23 mouse cellular contexts compared by ENCODE assay signal in genomic region chr8:66270116-66270515, GRCm38 (mm10).
DNase-seq lines count a peak whose midpoint lies in the region; ATAC-seq and TF ChIP-seq lines count a peak whose summit lies in the region.
"Had no signal": no experiment of that assay in that cellular context is flagged by ENCODE, and none has a peak within 500 bp of the region (broad histone marks: within the 10 kb centered on the region; RNA-seq: fewer than 3 reads in every experiment).

No protein-coding gene starts in this region.

- DNase-seq in hindbrain, postnatal 0 days (ENCODE audit: low spot score), result peak; percentile 44
- peak; percentile 16 for DNase-seq in midbrain, embryonic 14.5 days
- peak; percentile 12 for DNase-seq in ES-CJ7 (ENCODE audit: low read depth, low spot score)
- DNase-seq in brain, embryonic 14.5 days (ENCODE audit: low read depth), result peak; percentile 24
- no peak for DNase-seq in thymus, adult 2 months
- DNase-seq: adrenal gland, postnatal 10 days; heart, postnatal 4 days; kidney, postnatal 36 days; liver, embryonic 13.5 days; lung, adult 2 months; lung, postnatal 14 days; retina, postnatal 1 day; thymus, postnatal 36 days had no signal

- H3K27ac ChIP-seq in hindbrain, postnatal 0 days, result no peak overlapping the region
- H3K27ac ChIP-seq in hindbrain, embryonic 13.5 days, result no peak overlapping the region
- H3K27ac ChIP-seq in midbrain, embryonic 14.5 days (replicated peaks; ENCODE audit: low read depth, low read length), result no peak overlapping the region
- no peak overlapping the region for H3K27ac ChIP-seq in midbrain, embryonic 15.5 days
- no peak overlapping the region for H3K27ac ChIP-seq in thymus, adult 2 months (ENCODE audit: control insufficient read depth, insufficient read depth, low read length)
- H3K27ac ChIP-seq: heart, embryonic 10.5 days; hindbrain, embryonic 15.5 days; intestine, embryonic 15.5 days; liver, embryonic 13.5 days; midbrain, embryonic 12.5 days; neural tube, embryonic 13.5 days had no signal

- no peak for TF ChIP-seq POLR2A in brain, embryonic 14.5 days (IDR thresholded peaks at IDR 0.05; ENCODE audit: borderline replicate concordance, extremely low read depth, insufficient read depth, insufficient read length, poor library complexity, severe bottlenecking)
- no peak for TF ChIP-seq POLR2A in thymus, adult 2 months (IDR thresholded peaks at IDR 0.05; ENCODE audit: control insufficient read depth, extremely low read depth, insufficient read depth, low read length, poor library complexity)

- no peaks in the 10 kb centered on the region for H3K36me3 ChIP-seq in hindbrain, postnatal 0 days (ENCODE audit: insufficient read depth, low read length)
- no peaks in the 10 kb centered on the region for H3K36me3 ChIP-seq in hindbrain, embryonic 13.5 days
- no peaks in the 10 kb centered on the region for H3K36me3 ChIP-seq in midbrain, embryonic 14.5 days (ENCODE audit: control insufficient read depth, insufficient read depth, low read length)
- no peaks in the 10 kb centered on the region for H3K36me3 ChIP-seq in midbrain, embryonic 15.5 days (replicated peaks)
- H3K36me3 ChIP-seq in thymus, adult 2 months (ENCODE audit: control insufficient read depth, insufficient read depth, low read length), result no peaks in the 10 kb centered on the region
- H3K36me3 ChIP-seq: heart, embryonic 10.5 days; hindbrain, embryonic 15.5 days; intestine, embryonic 15.5 days; liver, embryonic 13.5 days; midbrain, embryonic 12.5 days; neural tube, embryonic 13.5 days had no signal

- H3K4me1 ChIP-seq in hindbrain, postnatal 0 days (ENCODE audit: insufficient read depth, low read length), result no peaks in the 10 kb centered on the region
- H3K4me1 ChIP-seq in hindbrain, embryonic 13.5 days (replicated peaks), result no peaks in the 10 kb centered on the region
- no peaks in the 10 kb centered on the region for H3K4me1 ChIP-seq in midbrain, embryonic 14.5 days (ENCODE audit: control insufficient read depth, insufficient read depth, low read length)
- no peaks in the 10 kb centered on the region for H3K4me1 ChIP-seq in midbrain, embryonic 15.5 days
- no peaks in the 10 kb centered on the region for H3K4me1 ChIP-seq in thymus, adult 2 months (replicated peaks; ENCODE audit: control insufficient read depth, insufficient read depth, low read length)
- H3K4me1 ChIP-seq: heart, embryonic 10.5 days; hindbrain, embryonic 15.5 days; intestine, embryonic 15.5 days; liver, embryonic 13.5 days; midbrain, embryonic 12.5 days; neural tube, embryonic 13.5 days had no signal

- TF ChIP-seq CTCF in hindbrain, postnatal 0 days (IDR thresholded peaks at IDR 0.05; ENCODE audit: low read depth), result peak; percentile 39; the same call in 1 of the 2 replicates
- TF ChIP-seq CTCF in brain, embryonic 14.5 days (IDR thresholded peaks at IDR 0.05; ENCODE audit: borderline replicate concordance, extremely low read depth, insufficient read depth, insufficient read length), result no peak
- no peak for TF ChIP-seq CTCF in thymus, adult 2 months (IDR thresholded peaks at IDR 0.05; ENCODE audit: borderline replicate concordance, control insufficient read depth, extremely low read depth, insufficient read depth, low read length, poor library complexity)

- WGBS in hindbrain, postnatal 0 days, result 73% methylated on average over 2 of the region's 2 CpGs
- 88% methylated on average over 2 of the region's 2 CpGs for WGBS in hindbrain, embryonic 13.5 days
- WGBS in midbrain, embryonic 14.5 days, result 88% methylated on average over 2 of the region's 2 CpGs
- WGBS in midbrain, embryonic 15.5 days, result 88% methylated on average over 2 of the region's 2 CpGs
- 92% methylated on average over 2 of the region's 2 CpGs for WGBS in thymus, adult 2 months

- H3K4me2 ChIP-seq in hindbrain, postnatal 0 days (ENCODE audit: low read depth, low read length), result no peak overlapping the region
- H3K4me2 ChIP-seq in hindbrain, embryonic 13.5 days, result no peak overlapping the region
- H3K4me2 ChIP-seq in midbrain, embryonic 14.5 days (ENCODE audit: low read length), result no peak overlapping the region
- no peak overlapping the region for H3K4me2 ChIP-seq in midbrain, embryonic 15.5 days
- H3K4me2 ChIP-seq: hindbrain, embryonic 15.5 days; intestine, embryonic 15.5 days; liver, embryonic 13.5 days; midbrain, embryonic 12.5 days; neural tube, embryonic 13.5 days had no signal

- H3K9me3 ChIP-seq in hindbrain, postnatal 0 days (ENCODE audit: low read length), result no peaks in the 10 kb centered on the region
- no peaks in the 10 kb centered on the region for H3K9me3 ChIP-seq in hindbrain, embryonic 13.5 days
- no peaks in the 10 kb centered on the region for H3K9me3 ChIP-seq in midbrain, embryonic 14.5 days (ENCODE audit: control insufficient read depth, low read length)
- no peaks in the 10 kb centered on the region for H3K9me3 ChIP-seq in midbrain, embryonic 15.5 days
- H3K9me3 ChIP-seq: heart, embryonic 10.5 days; hindbrain, embryonic 15.5 days; intestine, embryonic 15.5 days; liver, embryonic 13.5 days; midbrain, embryonic 12.5 days; neural tube, embryonic 13.5 days had no signal

- H3K4me3 ChIP-seq in hindbrain, postnatal 0 days (ENCODE audit: low read length), result no peak overlapping the region
- no peak overlapping the region for H3K4me3 ChIP-seq in hindbrain, embryonic 13.5 days
- H3K4me3 ChIP-seq in midbrain, embryonic 14.5 days (replicated peaks; ENCODE audit: low read depth, low read length), result no peak overlapping the region
- no peak overlapping the region for H3K4me3 ChIP-seq in midbrain, embryonic 15.5 days
- no peak overlapping the region for H3K4me3 ChIP-seq in thymus, adult 2 months (ENCODE audit: control insufficient read depth, insufficient read depth, low read length)
- H3K4me3 ChIP-seq: heart, embryonic 10.5 days; hindbrain, embryonic 15.5 days; intestine, embryonic 15.5 days; liver, embryonic 13.5 days; midbrain, embryonic 12.5 days; myocyte; neural tube, embryonic 13.5 days had no signal

- no peak for ATAC-seq in hindbrain, postnatal 0 days
- no peak for ATAC-seq in hindbrain, embryonic 13.5 days (ENCODE audit: low FRiP score)
- ATAC-seq in midbrain, embryonic 14.5 days (ENCODE audit: low FRiP score, low TSS enrichment), result no peak
- no peak for ATAC-seq in midbrain, embryonic 15.5 days (replicated peaks)
- ATAC-seq: activated CD4-positive, CD25-positive, alpha-beta regulatory T cell, adult 4 months; forebrain, embryonic 14.5 days; intestine, embryonic 15.5 days had no signal

- no peak overlapping the region for H3K9ac ChIP-seq in hindbrain, postnatal 0 days (replicated peaks; ENCODE audit: low read length)
- no peak overlapping the region for H3K9ac ChIP-seq in hindbrain, embryonic 13.5 days
- no peak overlapping the region for H3K9ac ChIP-seq in midbrain, embryonic 14.5 days (replicated peaks; ENCODE audit: low read length)
- no peak overlapping the region for H3K9ac ChIP-seq in midbrain, embryonic 15.5 days
- H3K9ac ChIP-seq: hindbrain, embryonic 15.5 days; intestine, embryonic 15.5 days; liver, embryonic 13.5 days; midbrain, embryonic 12.5 days; neural tube, embryonic 13.5 days had no signal

- H3K27me3 ChIP-seq in hindbrain, postnatal 0 days (ENCODE audit: insufficient read depth, low read length), result no peaks in the 10 kb centered on the region
- H3K27me3 ChIP-seq in hindbrain, embryonic 13.5 days, result no peaks in the 10 kb centered on the region
- no peaks in the 10 kb centered on the region for H3K27me3 ChIP-seq in midbrain, embryonic 14.5 days (ENCODE audit: control insufficient read depth, insufficient read depth, low read length)
- no peaks in the 10 kb centered on the region for H3K27me3 ChIP-seq in midbrain, embryonic 15.5 days (replicated peaks)
- no peaks in the 10 kb centered on the region for H3K27me3 ChIP-seq in thymus, adult 2 months (ENCODE audit: control insufficient read depth, insufficient read depth, low read length)
- H3K27me3 ChIP-seq: hindbrain, embryonic 15.5 days; intestine, embryonic 15.5 days; liver, embryonic 13.5 days; midbrain, embryonic 12.5 days; neural tube, embryonic 13.5 days had no signal
